Mouse (Mus musculus): ENCODE data around the gene Stxbp5l. TPM values are rescaled to one million over a fixed set of nuclear protein-coding genes. Genes with fewer than 3 reads are reported as not detected.
"Not testable (repeated sequence)": the region's sequence is repeated elsewhere in the genome, so short reads cannot be mapped to it uniquely, and the experiment has no call there.

The Stxbp5l gene
- total RNA-seq (2017) = not detected in 2 replicates

DNA sequence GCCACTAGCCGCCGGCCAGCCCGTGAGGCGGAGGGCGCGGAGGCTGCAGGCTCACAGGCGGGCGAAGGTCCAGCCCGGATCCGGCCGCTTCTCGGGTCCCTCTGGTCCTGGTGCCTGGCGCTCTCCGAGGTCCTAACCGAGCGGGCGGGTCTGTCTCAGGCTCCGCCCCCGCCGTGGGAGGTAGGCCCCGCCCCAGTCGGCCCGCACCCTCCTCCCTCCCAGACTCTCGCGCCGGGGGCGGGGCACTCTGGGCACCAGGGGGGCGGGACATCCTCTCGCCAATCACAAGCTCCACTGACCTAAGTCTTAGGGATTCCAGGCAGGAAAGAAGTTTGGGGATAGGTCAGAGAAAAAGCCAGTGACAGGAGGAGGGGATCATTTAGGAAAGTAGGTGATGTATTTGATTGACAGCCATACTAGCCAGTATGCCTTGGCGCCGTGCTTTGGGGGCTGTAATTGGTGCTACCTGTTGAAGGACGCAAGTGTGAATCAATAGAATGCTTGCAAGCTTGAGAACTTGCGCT is at the start of gene Stxbp5l:
TSS of gene Stxbp5l (minus strand) at position 142 of the 524 bp plus-strand sequence.
- no peak for ATAC-seq (ENCODE audit: extremely low read depth, insufficient number of reproducible peaks, low FRiP score, poor library complexity, severe bottlenecking)

DNA sequence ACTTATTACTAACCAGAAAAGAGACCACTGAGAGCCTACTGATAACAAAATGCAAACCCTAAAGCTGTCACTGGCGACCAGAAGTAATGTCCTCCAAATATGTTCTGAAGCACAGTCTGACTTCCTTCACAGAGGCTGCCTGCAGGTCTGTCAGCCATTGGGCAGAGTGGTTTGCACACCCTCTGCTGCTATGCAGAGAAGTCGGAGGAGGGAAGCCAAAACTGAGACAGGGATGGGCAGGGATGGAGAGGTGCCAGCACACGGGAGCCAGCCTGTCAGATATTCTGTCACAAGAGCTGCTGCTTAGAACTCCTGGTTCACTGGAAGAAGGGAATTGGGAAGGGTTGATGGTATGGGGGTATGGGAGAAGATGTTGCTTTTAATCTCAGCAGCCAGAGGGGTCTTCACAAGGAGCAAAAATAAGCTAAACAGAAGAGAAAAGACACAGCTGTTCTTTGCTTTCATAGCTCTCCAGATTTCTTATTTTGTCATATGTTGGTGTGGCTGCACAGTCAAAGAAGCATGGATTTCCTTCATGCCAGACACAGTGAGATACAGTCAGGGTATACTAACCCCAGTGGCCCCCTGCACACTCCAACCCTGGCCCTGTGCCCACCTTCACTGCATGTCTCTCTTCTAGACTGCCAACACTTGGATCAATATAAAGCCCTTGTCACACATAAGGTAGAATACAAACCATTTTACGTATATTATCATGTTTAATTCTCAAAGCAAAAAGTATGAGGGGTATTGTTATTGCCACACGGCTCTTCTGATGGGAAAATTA is 48.8 kb upstream of the Stxbp5l start:
- no peak for ATAC-seq (ENCODE audit: extremely low read depth, insufficient number of reproducible peaks, low FRiP score, poor library complexity, severe bottlenecking)

- no peak for ATAC-seq (ENCODE audit: extremely low read depth, insufficient number of reproducible peaks, low FRiP score, poor library complexity, severe bottlenecking)
Observed at GRCm38 (mm10) chr16:37425434-37425833, 40.7 kb upstream of the Stxbp5l start.

- no peak for ATAC-seq (ENCODE audit: extremely low read depth, insufficient number of reproducible peaks, low FRiP score, poor library complexity, severe bottlenecking)
Observed at GRCm38 (mm10) chr16:37422874-37423273, 38.1 kb upstream of the Stxbp5l start.

DNA sequence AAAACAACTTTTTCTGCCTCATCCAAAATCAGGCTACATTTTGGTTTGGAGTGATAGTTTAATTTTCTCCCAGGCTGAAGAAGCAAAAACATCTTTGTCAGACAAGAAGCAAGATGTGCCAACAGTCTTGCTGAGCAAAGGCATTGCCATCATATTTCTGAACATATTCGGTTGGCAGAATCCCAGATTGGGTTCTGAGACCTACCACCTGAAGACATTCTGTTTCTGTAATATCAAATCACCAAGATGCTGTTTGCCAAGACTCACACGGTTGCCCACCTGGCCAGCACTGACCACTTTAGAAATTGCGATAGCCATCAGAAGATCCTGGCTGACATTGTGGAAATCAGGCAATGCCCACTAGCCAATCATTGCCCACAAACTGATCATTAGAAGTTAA is 37.1 kb upstream of the Stxbp5l start:
- ATAC-seq (ENCODE audit: extremely low read depth, insufficient number of reproducible peaks, low FRiP score, poor library complexity, severe bottlenecking) = no peak

DNA sequence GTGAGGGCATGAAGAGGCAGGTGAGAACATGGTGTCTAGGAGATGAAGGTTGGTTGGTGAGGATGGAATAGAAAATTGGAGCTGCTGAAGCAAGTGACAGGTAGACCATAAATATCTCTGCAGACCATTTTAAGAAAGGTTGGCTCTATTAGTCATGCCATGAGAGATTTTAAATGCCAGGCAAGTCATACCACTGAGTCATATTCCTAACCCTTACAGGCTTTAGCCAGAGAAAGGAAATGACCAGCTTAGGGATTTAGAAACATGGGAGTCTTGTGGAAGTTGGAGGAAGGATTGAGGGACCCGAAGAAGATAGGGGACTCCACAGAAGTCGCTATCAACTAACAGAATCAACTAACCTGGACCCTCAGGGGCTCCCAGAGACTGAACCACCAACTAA is 35.8 kb upstream of the Stxbp5l start:
- ATAC-seq (ENCODE audit: extremely low read depth, insufficient number of reproducible peaks, low FRiP score, poor library complexity, severe bottlenecking) = no peak

GRCm38 (mm10) chr16:37405536-37405935 is 20.8 kb upstream of the Stxbp5l start:
- ATAC-seq (ENCODE audit: extremely low read depth, insufficient number of reproducible peaks, low FRiP score, poor library complexity, severe bottlenecking) = no peak

- ATAC-seq (ENCODE audit: extremely low read depth, insufficient number of reproducible peaks, low FRiP score, poor library complexity, severe bottlenecking) = no peak
Observed at GRCm38 (mm10) chr16:37404922-37405321, 20.2 kb upstream of the Stxbp5l start.

DNA sequence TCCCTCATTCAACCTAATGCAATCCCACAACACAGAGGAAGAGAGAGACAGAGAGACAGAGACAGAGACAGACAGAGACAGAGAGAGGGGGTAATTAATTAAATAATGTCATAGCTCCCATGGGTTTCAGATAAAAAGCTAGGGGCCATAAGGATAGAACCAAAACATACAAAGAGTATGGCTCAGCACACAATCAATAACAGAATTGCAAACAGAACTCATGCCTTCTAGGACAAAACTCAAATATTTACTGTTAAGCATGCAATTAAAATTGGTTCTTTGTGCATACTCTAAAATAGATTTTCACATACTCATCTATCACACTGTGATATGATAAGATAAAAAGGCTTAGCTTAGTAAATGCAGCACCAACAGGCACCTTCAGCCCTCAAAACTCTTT is 5.2 kb upstream of the Stxbp5l start:
- ATAC-seq (ENCODE audit: extremely low read depth, insufficient number of reproducible peaks, low FRiP score, poor library complexity, severe bottlenecking) = no peak

DNA sequence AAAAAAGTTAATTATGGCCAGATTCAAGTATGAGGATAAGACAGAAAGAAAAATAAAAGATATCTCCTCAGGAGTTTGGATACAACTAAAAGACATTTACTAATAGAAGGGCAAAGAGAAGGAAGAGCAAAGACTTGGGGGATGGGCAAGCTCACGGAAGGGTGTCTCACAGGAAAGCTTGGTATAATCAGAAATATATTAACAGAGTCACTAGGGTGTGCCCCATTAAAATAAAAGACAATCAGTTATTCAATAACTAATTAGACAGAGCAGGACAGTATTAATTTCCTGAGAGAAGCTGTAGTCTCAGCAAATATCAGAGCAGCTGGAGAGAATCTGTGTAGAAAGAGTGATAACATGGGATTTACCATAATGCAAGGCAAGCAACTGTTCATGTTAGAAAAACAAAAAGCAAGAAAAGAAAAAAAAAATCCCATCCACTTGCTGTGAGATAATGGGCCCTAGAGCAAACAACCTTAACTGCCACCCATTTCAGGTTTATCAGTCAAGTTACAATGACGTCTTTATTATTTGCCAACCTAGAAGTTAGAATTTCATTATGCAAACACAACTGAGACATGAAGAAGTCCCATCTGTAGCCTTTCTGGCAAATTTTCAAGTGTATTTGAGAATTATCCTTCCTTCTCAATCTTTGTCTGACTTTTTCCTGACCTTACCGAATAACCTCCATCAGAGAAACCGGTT is 4.6 kb upstream of the Stxbp5l start:
- no peak for ATAC-seq (ENCODE audit: extremely low read depth, insufficient number of reproducible peaks, low FRiP score, poor library complexity, severe bottlenecking)

DNA sequence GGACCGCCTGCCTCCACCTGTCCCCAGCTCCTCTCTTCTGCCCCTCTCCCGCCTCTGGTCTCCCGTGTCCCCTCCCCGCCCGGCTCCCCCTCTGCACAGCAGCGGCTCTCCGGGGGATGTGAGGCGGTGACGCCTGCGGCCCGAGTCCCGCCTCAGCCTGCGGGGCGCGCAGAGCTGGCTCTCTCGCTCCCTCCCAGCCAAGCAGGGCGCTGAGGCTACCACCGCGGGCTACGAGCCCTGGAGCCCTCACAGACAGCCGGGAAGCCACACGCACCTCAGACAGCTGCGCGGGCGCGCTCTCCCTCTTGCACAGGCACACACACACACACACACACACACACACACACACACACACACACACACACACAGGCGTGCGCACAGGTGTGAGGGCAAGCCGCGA is 393 bp downstream of the Stxbp5l start:
- ATAC-seq (ENCODE audit: extremely low read depth, insufficient number of reproducible peaks, low FRiP score, poor library complexity, severe bottlenecking) = no peak

DNA sequence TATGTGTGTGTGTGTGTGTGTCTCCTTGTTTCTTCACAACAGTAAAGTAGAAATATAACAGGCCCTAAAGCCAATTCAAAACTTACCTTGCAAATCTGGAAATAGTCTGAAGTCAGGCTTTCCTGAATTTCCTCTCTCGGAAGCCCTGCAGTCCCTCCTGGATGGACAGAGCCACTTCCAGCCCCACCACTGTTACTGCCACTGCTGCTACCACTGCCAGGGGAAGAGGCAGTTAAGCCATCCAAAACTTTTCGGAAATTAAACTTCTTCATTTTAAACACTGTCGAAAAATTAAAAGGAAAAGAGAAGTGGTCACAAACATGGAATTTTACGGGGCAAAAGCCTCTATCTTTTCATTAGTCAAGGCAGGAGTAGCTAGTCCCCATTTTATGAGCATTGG is 1.3 kb downstream of the Stxbp5l start:
- ATAC-seq (ENCODE audit: extremely low read depth, insufficient number of reproducible peaks, low FRiP score, poor library complexity, severe bottlenecking) = no peak

DNA sequence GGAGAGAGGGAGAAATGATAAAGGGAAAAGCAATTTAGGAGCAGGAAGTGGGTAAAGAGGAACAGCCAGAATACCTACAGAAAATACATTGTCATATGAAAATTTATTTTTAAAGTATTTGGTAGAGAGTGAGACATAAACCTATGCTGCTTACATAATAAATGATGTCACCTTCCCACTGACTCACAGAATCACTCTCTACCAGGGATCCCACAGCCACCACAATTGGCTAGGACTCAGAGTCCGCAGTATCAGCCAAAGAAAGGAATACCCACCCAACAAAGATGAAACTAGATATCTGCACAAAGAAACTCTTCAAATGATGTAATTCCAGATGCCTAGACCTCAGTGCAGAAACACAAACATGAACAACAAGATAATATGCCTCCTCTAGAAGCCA is 12.0 kb downstream of the Stxbp5l start:
- no peak for ATAC-seq (ENCODE audit: extremely low read depth, insufficient number of reproducible peaks, low FRiP score, poor library complexity, severe bottlenecking)

DNA sequence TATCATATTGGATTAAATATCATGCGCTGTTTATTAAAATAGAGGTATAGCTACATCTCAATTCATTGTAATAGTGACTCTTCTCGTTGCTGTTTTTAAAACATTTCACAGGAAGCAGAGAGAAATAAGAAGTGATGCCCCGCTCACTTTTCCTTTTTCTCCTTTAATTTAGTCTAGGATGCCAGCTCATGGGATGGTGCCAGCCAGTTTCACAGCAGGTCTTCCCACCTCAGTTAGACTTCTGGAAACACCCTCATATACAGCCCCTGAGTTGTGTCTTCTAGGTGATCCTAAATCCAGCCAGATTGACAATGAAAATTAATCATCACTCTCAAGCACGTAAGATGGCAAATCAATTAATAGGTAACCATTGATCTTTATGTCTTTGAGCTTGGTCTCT is 17.3 kb downstream of the Stxbp5l start:
- ATAC-seq (ENCODE audit: extremely low read depth, insufficient number of reproducible peaks, low FRiP score, poor library complexity, severe bottlenecking) = no peak

GRCm38 (mm10) chr16:37363958-37364357 is 20.8 kb downstream of the Stxbp5l start:
- no peak for ATAC-seq (ENCODE audit: extremely low read depth, insufficient number of reproducible peaks, low FRiP score, poor library complexity, severe bottlenecking)

- ATAC-seq (ENCODE audit: extremely low read depth, insufficient number of reproducible peaks, low FRiP score, poor library complexity, severe bottlenecking) = no peak
Observed at GRCm38 (mm10) chr16:37355621-37356020, 29.1 kb downstream of the Stxbp5l start.

DNA sequence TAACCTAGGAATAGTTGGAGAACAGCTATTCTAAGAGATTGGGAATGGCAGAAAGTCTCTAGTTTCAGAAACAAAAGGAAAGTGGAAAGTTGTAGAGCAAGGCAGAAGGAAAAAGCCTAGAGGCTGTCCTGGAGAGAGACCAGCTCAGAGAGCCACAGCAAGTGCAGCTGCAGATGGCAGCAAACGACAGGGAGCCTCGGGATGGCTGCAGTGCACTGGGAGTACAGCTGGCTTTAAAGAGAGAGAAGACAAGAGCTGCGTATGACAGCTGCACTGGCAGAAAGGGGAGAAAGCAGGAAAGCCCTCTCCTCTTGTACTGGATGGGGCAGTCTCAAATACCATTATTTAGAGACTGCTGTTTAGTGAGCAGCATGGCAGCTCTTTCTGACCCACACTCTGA is 37.7 kb downstream of the Stxbp5l start:
- ATAC-seq (ENCODE audit: extremely low read depth, insufficient number of reproducible peaks, low FRiP score, poor library complexity, severe bottlenecking) = no peak

GRCm38 (mm10) chr16:37344960-37345359 is 39.8 kb downstream of the Stxbp5l start:
- ATAC-seq (ENCODE audit: extremely low read depth, insufficient number of reproducible peaks, low FRiP score, poor library complexity, severe bottlenecking) = no peak

DNA sequence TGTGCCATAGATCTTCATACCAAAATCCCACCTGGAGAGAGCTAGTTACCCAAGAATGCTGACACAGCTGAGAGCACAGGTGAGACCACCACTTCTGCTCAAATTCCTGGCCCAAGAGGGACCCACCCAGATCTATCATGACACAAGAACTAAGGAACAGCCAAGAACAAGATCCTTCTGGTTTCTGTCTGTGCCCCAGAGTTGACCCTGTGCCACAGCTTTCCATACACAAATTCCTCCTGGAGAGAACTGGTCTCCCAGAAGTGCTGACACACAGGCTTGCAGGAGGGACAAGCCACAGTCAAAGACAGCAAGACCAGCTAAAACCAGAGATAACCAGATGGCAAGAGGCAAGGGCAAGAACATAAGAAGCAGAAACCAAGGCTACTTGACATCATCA is 43.3 kb downstream of the Stxbp5l start:
- ATAC-seq (ENCODE audit: extremely low read depth, insufficient number of reproducible peaks, low FRiP score, poor library complexity, severe bottlenecking) = not testable (repeated sequence)

DNA sequence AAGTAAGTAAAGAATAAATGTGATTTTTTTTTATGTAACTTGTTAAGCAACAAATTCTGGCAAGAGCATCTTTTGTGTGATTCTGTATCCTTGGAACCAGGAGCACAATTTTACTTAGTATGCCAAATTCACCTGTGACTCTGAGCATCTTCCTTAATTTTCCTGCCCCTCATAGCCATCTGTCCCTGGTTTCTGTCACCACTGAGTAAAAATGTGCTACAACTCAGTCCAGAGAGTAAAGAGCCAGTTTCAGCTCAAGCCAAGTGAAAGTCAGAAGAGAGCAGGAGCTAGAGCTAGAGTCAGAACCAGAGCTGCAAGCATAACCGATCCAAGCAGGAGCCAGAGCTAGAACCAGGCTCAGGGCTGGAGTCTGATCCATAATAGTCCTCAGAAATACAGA is 46.6 kb downstream of the Stxbp5l start:
- ATAC-seq (ENCODE audit: extremely low read depth, insufficient number of reproducible peaks, low FRiP score, poor library complexity, severe bottlenecking) = no peak

Measured in neutrophil, adult 5-6 weeks (primary cell).